Mouse (Mus musculus) lung, postnatal 0 days (tissue): ENCODE measurements at regions not wholly inside any gene's neighbourhood (a gene's known extent, or its start where the extent isn't known, plus 50 kb on each side); places are given as distances from the start of the nearest gene placed in this dataset.

Experiments
- ATAC-seq: fragments of 200-750 bp; cut with Nextera tagmentation; 2 replicates; pipeline ENCODE4 v1.8.0; 2017; ENCODE audit warnings: moderate library complexity
- DNase-seq: peaks from one replicate; pipeline ENCODE4 v3.0.0-alpha.2; 2016; ENCODE audit warnings: low spot score
- H3K27ac ChIP-seq: fragments of 300-500 bp; sonication (generic); 2 replicates; pipeline ENCODE4 v1.5.1; 2014; ENCODE audit warnings: antibody characterized with exemption, mild to moderate bottlenecking, low read length, mixed read lengths
- H3K27me3 ChIP-seq: fragments of 300-500 bp; sonication (generic); replicated peaks from 2 replicates; pipeline ENCODE4 v1.6.1; 2014; ENCODE audit warnings: low read length, mixed read lengths; ENCODE audit not compliant: insufficient read depth
- H3K36me3 ChIP-seq: fragments of 300-500 bp; sonication (generic); 2 replicates; pipeline ENCODE4 v1.6.1; 2014; ENCODE audit warnings: low read length, mixed read lengths; ENCODE audit not compliant: insufficient read depth
- H3K4me1 ChIP-seq: fragments of 300-500 bp; sonication (generic); 2 replicates; pipeline ENCODE4 v1.6.1; 2014; ENCODE audit warnings: antibody characterized with exemption, low read depth, low read length, mixed read lengths; ENCODE audit not compliant: insufficient read depth
- H3K4me2 ChIP-seq: fragments of 300-500 bp; sonication (generic); replicated peaks from 2 replicates; pipeline ENCODE4 v1.6.1; 2014; ENCODE audit warnings: low read depth, mild to moderate bottlenecking, low read length, moderate library complexity, mixed read lengths
- H3K4me3 ChIP-seq: fragments of 300-500 bp; sonication (generic); 2 replicates; pipeline ENCODE4 v1.5.1; 2014; ENCODE audit warnings: low read depth, low read length
- H3K9ac ChIP-seq: fragments of 300-500 bp; sonication (generic); replicated peaks from 2 replicates; pipeline ENCODE4 v1.6.1; 2014; ENCODE audit warnings: low read depth, mild to moderate bottlenecking
- H3K9me3 ChIP-seq: fragments of 300-500 bp; sonication (generic); 2 replicates; pipeline ENCODE4 v1.6.1; 2016; ENCODE audit warnings: low read length, mixed read lengths
- CTCF ChIP-seq: IDR thresholded peaks from 2 replicates; pipeline ENCODE4 v1.5.1; 2016; ENCODE audit warnings: antibody characterized with exemption, mild to moderate bottlenecking
- EP300 ChIP-seq: IDR thresholded peaks from 2 replicates; pipeline ENCODE4 v1.6.1; 2016; ENCODE audit warnings: antibody characterized with exemption, mild to moderate bottlenecking, control low read depth
- WGBS: fragments of 180-500 bp; shearing (Covaris S2); extraction: QIAGEN DNeasy Blood & Tissue Kit; methylation state at CpG from one replicate; pipeline ENCODE4 v1.1.7; 2014; 5-methylcytosine and 5-hydroxymethylcytosine counted together

GRCm38 (mm10) chr12:16268621-16269165, 342.1 kb downstream of the Lpin1 start:
- ATAC-seq (no peak), DNase-seq (no peak)
- no peak overlapping the region for H3K4me3 ChIP-seq
- H3K36me3 ChIP-seq = no peaks in the 10 kb centered on the region
- no peaks in the 10 kb centered on the region for H3K9me3 ChIP-seq
- no peaks in the 10 kb centered on the region for H3K27me3 ChIP-seq
- H3K27ac ChIP-seq = no peak overlapping the region
- 76% methylated on average over 8 of the region's 8 CpGs for WGBS
- no peak overlapping the region for H3K9ac ChIP-seq
- no peaks in the 10 kb centered on the region for H3K4me1 ChIP-seq
- no peak overlapping the region for H3K4me2 ChIP-seq
- TF ChIP-seq EP300 (no peak), CTCF (no peak)

GRCm38 (mm10) chr12:16261465-16261864, 349.3 kb downstream of the Lpin1 start:
- no peak for ATAC-seq
- Histone ChIP-seq H3K36me3 (no peaks in the 10 kb centered on the region), H3K9ac (no peak overlapping the region), H3K27ac (no peak overlapping the region), H3K4me3 (no peak overlapping the region), H3K4me1 (no peaks in the 10 kb centered on the region), H3K4me2 (no peak overlapping the region), H3K27me3 (no peaks in the 10 kb centered on the region), H3K9me3 (no peaks in the 10 kb centered on the region)
- 66% methylated on average over 4 of the region's 4 CpGs for whole genome bisulfite sequencing
- no peak for DNase-seq
- no peak for TF ChIP-seq EP300
- no peak for TF ChIP-seq CTCF

GRCm38 (mm10) chr12:16260981-16261380, 349.8 kb downstream of the Lpin1 start:
- no peaks in the 10 kb centered on the region for H3K9me3 ChIP-seq
- H3K4me1 ChIP-seq = no peaks in the 10 kb centered on the region
- no peak overlapping the region for H3K9ac ChIP-seq
- no peak overlapping the region for H3K27ac ChIP-seq
- no peaks in the 10 kb centered on the region for H3K36me3 ChIP-seq
- H3K27me3 ChIP-seq = no peaks in the 10 kb centered on the region
- TF ChIP-seq CTCF (no peak), EP300 (no peak)
- no peak overlapping the region for H3K4me2 ChIP-seq
- ATAC-seq (no peak), DNase-seq (no peak)
- 59% methylated on average over 8 of the region's 8 CpGs for WGBS
- no peak overlapping the region for H3K4me3 ChIP-seq

- TF ChIP-seq CTCF (no peak), EP300 (no peak)
- DNase-seq (no peak), ATAC-seq (no peak)
- Histone ChIP-seq H3K27ac (no peak overlapping the region), H3K4me1 (no peaks in the 10 kb centered on the region), H3K9me3 (no peaks in the 10 kb centered on the region), H3K4me2 (no peak overlapping the region), H3K27me3 (no peaks in the 10 kb centered on the region), H3K36me3 (no peaks in the 10 kb centered on the region), H3K9ac (no peak overlapping the region), H3K4me3 (no peak overlapping the region)
- 85% methylated on average over 2 of the region's 2 CpGs for WGBS
Observed at GRCm38 (mm10) chr12:16260501-16260900, 350.3 kb downstream of the Lpin1 start.

GRCm38 (mm10) chr12:16250621-16251020, 360.1 kb downstream of the Lpin1 start:
- DNase-seq = no peak
- Histone ChIP-seq H3K4me2 (no peak overlapping the region), H3K27ac (no peak overlapping the region), H3K4me3 (no peak overlapping the region), H3K36me3 (no peaks in the 10 kb centered on the region), H3K4me1 (no peaks in the 10 kb centered on the region), H3K9ac (no peak overlapping the region), H3K9me3 (no peaks in the 10 kb centered on the region), H3K27me3 (no peaks in the 10 kb centered on the region)
- ATAC-seq = no peak
- 66% methylated on average over 1 of the region's 1 CpGs for WGBS
- TF ChIP-seq CTCF (no peak), EP300 (no peak)

- H3K27ac ChIP-seq = no peak overlapping the region
- 89% methylated on average over 5 of the region's 5 CpGs for WGBS
- H3K9me3 ChIP-seq = no peaks in the 10 kb centered on the region
- H3K36me3 ChIP-seq = no peaks in the 10 kb centered on the region
- TF ChIP-seq EP300 (no peak), CTCF (no peak)
- no peak overlapping the region for H3K4me3 ChIP-seq
- H3K27me3 ChIP-seq = no peaks in the 10 kb centered on the region
- ATAC-seq (no peak), DNase-seq (no peak)
- no peak overlapping the region for H3K4me2 ChIP-seq
- no peak overlapping the region for H3K9ac ChIP-seq
- no peaks in the 10 kb centered on the region for H3K4me1 ChIP-seq
Observed at GRCm38 (mm10) chr12:16250096-16250495, 360.7 kb downstream of the Lpin1 start.

GRCm38 (mm10) chr12:16239792-16240191, 371.0 kb downstream of the Lpin1 start:
- no peaks in the 10 kb centered on the region for H3K36me3 ChIP-seq
- no peak overlapping the region for H3K4me2 ChIP-seq
- DNase-seq (no peak), ATAC-seq (no peak)
- TF ChIP-seq EP300 (no peak), CTCF (no peak)
- no peaks in the 10 kb centered on the region for H3K9me3 ChIP-seq
- 52% methylated on average over 5 of the region's 5 CpGs for WGBS
- no peak overlapping the region for H3K4me3 ChIP-seq
- no peak overlapping the region for H3K27ac ChIP-seq
- H3K4me1 ChIP-seq = no peaks in the 10 kb centered on the region
- H3K9ac ChIP-seq = no peak overlapping the region
- H3K27me3 ChIP-seq = no peaks in the 10 kb centered on the region
